Mouse (Mus musculus): ENCODE measurements at regions not wholly inside any gene's neighbourhood (a gene's known extent, or its start where the extent isn't known, plus 50 kb on each side); places are given as distances from the start of the nearest gene placed in this dataset.

GRCm38 (mm10) chr10:98837289-98838181 lies 76.7 kb upstream of the Atp2b1 start:
- no peak for TF ChIP-seq CTCF (IDR thresholded peaks at IDR 0.05; ENCODE audit: borderline replicate concordance, insufficient read depth, low read length)
- no peak for TF ChIP-seq POLR2A (IDR thresholded peaks at IDR 0.05; ENCODE audit: low read depth, low read length)

Data from embryonic fibroblast, embryonic 13.5 days (primary cell).